Mouse (Mus musculus) forebrain, embryonic 13.5 days (tissue): Measurements from ENCODE around the gene Slc15a5. TPM values are rescaled to one million over a fixed set of nuclear protein-coding genes. Genes with fewer than 3 reads are reported as not detected.

ENCODE experiments used
- ATAC-seq: fragments of 200-750 bp; cut with Nextera tagmentation; 2 replicates; pipeline ENCODE4 v1.8.0; 2017
- H3K27ac ChIP-seq: fragments of 300-500 bp; sonication (generic); 2 replicates; pipeline ENCODE4 v1.5.1; 2015; ENCODE audit warnings: inconsistent platforms, mild to moderate bottlenecking, moderate library complexity
- H3K27me3 ChIP-seq: fragments of 300-500 bp; sonication (generic); 2 replicates; pipeline ENCODE4 v1.6.1; 2015; ENCODE audit warnings: mild to moderate bottlenecking, inconsistent platforms
- H3K36me3 ChIP-seq: fragments of 300-500 bp; sonication (generic); 2 replicates; pipeline ENCODE4 v1.6.1; 2015; ENCODE audit warnings: mild to moderate bottlenecking, inconsistent platforms; ENCODE audit not compliant: poor library complexity, severe bottlenecking
- H3K4me1 ChIP-seq: fragments of 300-500 bp; sonication (generic); 2 replicates; pipeline ENCODE4 v1.6.1; 2015; ENCODE audit warnings: inconsistent platforms
- H3K4me2 ChIP-seq: fragments of 300-500 bp; sonication (generic); 2 replicates; pipeline ENCODE4 v1.6.1; 2015; ENCODE audit warnings: inconsistent platforms, mild to moderate bottlenecking, moderate library complexity
- H3K4me3 ChIP-seq: fragments of 300-500 bp; sonication (generic); 2 replicates; pipeline ENCODE4 v1.5.1; 2015; ENCODE audit warnings: mild to moderate bottlenecking, inconsistent platforms
- H3K9ac ChIP-seq: fragments of 300-500 bp; sonication (generic); 2 replicates; pipeline ENCODE4 v1.6.1; 2015; ENCODE audit warnings: mild to moderate bottlenecking, inconsistent platforms
- H3K9me3 ChIP-seq: fragments of 300-500 bp; sonication (generic); replicated peaks from 2 replicates; pipeline ENCODE4 v1.6.1; 2016; ENCODE audit warnings: inconsistent platforms
- WGBS: fragments of 180-500 bp; shearing (Covaris S2); methylation state at CpG from one replicate; pipeline ENCODE4 v1.1.7; 2015; 5-methylcytosine and 5-hydroxymethylcytosine counted together
- polyA plus RNA-seq: library from polyadenylated mRNA; unstranded; fragments of >200 nt; fragmentation: Nextera tagmentation; extraction: Ambion mirVana; gene quantifications from 2 replicates; pipeline ENCODE4 v1.2.1, GENCODE M21; 2015

Gene Slc15a5
- polyA plus RNA-seq, 1 experiment from 2014 or later = not detected

DNA sequence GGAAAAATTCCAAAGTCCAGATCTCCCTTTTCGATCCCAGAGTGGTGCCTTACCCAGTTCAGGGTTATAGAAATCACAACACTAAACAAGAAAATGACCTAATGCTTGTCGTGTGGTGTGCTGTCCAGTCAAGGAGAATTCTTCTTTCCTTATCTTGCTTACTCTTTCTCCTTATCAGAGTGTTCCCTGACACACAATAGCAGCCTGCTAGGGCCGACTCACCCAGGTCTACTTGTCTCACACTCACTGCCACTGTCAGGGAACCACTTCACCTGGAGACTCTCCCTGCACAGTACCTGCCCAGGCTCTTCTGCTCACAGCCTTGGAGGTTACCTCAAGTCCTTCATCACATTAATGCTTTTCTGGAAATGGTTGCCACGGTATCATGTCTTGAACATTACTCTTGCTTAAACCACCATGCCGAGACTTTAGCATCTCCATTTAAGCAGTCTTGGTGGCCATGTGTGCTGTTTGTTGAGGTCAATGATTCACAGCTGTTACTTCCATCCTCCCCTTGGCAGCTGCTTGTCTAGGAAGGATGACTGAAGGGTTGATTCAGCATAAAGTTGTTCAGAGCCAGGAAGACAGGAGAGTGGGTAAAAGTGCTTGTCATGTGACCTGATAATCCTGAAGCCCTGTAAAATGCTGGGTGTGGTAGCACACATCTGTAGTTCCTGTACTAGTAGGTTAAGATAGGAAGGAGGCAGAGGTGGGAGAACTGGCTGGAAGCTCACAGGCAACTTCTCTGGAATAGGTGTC lies 1.9 kb downstream of the Slc15a5 start:
- no peak for ATAC-seq
- Histone ChIP-seq H3K4me2 (no peak overlapping the region), H3K27me3 (no peaks in the 10 kb centered on the region), H3K4me1 (no peaks in the 10 kb centered on the region), H3K36me3 (no peaks in the 10 kb centered on the region), H3K9me3 (no peaks in the 10 kb centered on the region), H3K9ac (no peak overlapping the region), H3K27ac (no peak overlapping the region), H3K4me3 (no peak overlapping the region)
- 87% methylated on average over 5 of the region's 5 CpGs for WGBS

DNA sequence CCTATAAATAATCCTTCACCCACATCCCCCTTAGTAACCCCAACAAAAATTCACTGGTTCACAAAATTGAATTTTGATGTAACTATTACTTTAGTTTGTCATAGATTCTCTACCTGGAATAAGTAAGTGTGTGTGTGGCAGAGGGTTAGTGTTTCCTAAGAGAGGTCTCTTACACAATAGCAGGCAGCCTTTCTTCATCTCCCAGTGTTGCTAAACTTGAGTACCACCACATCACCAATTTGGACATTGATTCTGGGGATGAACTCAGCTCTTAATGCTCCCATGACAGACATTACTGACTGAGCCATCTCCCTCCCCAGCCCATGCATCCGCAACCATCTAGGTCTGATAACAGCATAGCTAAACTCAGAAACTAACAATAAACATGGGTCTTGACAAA lies 4.0 kb downstream of the Slc15a5 start:
- no peaks in the 10 kb centered on the region for H3K9me3 ChIP-seq
- no peaks in the 10 kb centered on the region for H3K36me3 ChIP-seq
- peaks cover 6% of the 10 kb centered on the region; the same call in 1 of the 2 replicates for H3K4me1 ChIP-seq
- H3K27me3 ChIP-seq = no peaks in the 10 kb centered on the region
- WGBS = 96% methylated on average over 1 of the region's 1 CpGs
- no peak overlapping the region for H3K27ac ChIP-seq
- no peak overlapping the region for H3K9ac ChIP-seq
- H3K4me2 ChIP-seq = no peak overlapping the region
- ATAC-seq = no peak
- H3K4me3 ChIP-seq = no peak overlapping the region

DNA sequence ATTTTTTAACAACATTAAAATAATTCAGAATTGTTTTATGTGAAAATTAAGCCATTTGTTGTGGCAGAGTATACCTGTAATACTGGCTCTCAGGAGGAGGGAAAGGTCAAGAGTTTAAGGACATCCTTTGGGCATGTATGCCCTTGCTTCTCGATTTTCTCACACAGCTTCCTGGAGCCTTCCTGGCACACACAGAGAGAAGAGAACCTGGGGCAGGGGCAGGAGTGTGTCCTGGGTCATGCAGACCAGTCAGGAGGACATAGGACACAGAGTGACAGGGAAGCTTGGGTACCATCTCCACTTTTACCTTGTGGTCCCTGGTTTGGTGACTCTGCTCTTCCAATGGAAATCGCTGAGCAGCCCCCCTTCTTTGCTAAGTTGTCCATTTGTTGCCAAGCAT lies 6.2 kb downstream of the Slc15a5 start:
- Histone ChIP-seq H3K9ac (no peak overlapping the region), H3K27ac (no peak overlapping the region), H3K4me2 (no peak overlapping the region), H3K4me1 (peaks cover 8% of the 10 kb centered on the region; the same call in 1 of the 2 replicates), H3K9me3 (no peaks in the 10 kb centered on the region), H3K27me3 (no peaks in the 10 kb centered on the region), H3K36me3 (no peaks in the 10 kb centered on the region), H3K4me3 (no peak overlapping the region)
- WGBS = 88% methylated on average over 2 of the region's 2 CpGs
- no peak for ATAC-seq

DNA sequence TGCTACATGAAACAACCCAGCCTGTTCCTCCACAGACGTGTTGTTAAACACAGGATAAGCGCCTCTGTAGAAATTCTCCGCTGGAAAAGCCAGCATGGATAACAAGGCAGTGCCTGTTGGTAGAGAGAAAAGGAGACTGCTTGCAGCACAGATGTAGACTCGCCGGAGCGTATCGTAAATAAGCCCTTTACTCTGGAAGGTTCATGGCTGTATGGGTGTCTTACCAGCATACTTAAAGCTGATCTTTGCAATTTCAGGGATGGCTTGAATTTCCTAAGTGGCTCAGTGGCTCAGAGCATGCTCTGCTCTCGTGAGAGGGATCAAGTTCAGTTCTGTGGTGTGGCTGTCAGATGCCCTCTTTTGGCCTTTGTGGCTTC lies 6.8 kb downstream of the Slc15a5 start:
- 71% methylated on average over 8 of the region's 8 CpGs for WGBS
- ATAC-seq = no peak
- Histone ChIP-seq H3K9me3 (no peaks in the 10 kb centered on the region), H3K9ac (no peak overlapping the region), H3K27ac (no peak overlapping the region), H3K4me3 (no peak overlapping the region), H3K4me1 (peaks cover 8% of the 10 kb centered on the region; the same call in 1 of the 2 replicates), H3K4me2 (no peak overlapping the region), H3K27me3 (no peaks in the 10 kb centered on the region), H3K36me3 (no peaks in the 10 kb centered on the region)

DNA sequence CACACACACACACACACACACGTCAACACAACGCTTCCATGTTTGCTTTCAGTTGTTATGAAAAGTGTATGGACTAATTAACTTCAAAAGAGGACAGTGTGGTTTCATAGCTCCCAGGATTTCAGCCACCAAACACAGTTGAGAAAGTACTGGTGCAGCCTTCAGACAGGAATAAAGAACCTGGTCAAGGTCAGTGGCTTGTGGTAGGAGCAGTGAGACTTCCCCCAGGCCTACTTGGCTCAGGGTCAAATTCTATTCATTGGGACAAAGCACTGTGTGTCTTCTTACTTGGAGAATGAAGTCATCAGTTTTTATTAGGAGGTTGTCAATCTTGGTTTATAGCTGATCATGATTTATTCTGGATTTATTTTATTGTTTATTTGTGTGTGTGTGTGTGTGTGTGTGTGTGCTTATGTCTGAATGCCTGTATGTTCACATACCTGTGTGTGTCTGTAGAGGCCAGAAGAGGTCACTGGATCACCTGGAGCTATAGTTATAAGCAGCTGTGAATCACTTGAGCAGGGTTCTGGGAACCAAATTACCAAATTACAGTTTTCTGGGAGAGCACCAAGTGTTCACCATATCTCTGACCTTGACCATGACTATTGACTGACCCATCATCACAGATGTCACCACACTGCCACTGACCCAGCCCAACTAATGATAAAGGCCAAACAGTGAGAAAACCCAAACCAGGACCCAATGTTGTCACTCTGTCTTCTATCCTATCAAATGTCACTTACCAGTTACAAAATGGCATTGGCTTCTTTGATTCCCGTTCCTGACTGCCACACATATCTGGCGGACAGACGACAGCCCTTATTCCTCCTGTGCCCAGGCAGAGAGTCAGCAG lies 7.4 kb downstream of the Slc15a5 start:
- 84% methylated on average over 5 of the region's 5 CpGs for WGBS
- ATAC-seq = no peak
- Histone ChIP-seq H3K4me1 (peaks cover 8% of the 10 kb centered on the region; the same call in 1 of the 2 replicates), H3K27me3 (no peaks in the 10 kb centered on the region), H3K9me3 (no peaks in the 10 kb centered on the region), H3K4me3 (no peak overlapping the region), H3K4me2 (no peak overlapping the region), H3K27ac (no peak overlapping the region), H3K9ac (no peak overlapping the region), H3K36me3 (no peaks in the 10 kb centered on the region)

DNA sequence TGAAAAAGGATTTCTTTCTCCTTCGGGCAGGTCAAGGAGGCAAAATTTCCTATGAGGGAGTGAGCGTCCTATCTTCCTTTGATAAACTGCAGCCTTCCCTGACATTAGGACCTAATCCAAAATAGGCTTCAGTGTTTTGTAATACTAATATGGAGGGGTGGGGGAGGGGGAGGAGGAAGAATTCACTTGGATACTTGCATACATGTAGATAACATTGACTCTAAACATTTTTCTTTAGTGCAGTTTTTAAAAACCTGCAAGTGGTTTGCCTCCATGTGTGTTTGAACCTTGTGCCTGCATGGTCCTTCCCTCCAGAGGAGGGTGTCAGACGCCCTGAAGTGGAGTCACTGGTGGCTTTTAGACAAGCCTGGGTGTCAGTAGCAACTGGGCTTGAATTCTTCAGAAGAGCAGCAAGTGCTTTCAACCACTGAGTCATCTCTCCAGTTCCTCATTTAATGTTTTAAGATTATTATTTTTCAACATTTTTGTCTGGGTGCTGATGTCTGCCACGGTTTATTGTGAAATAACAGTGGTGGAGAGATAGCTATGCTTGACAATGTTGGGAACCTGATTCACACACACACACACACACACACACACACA lies 8.1 kb downstream of the Slc15a5 start:
- WGBS = 38% methylated on average over 4 of the region's 4 CpGs
- Histone ChIP-seq H3K9ac (no peak overlapping the region), H3K4me3 (no peak overlapping the region), H3K4me1 (peaks cover 8% of the 10 kb centered on the region; the same call in 1 of the 2 replicates), H3K4me2 (no peak overlapping the region), H3K9me3 (no peaks in the 10 kb centered on the region), H3K27me3 (no peaks in the 10 kb centered on the region), H3K27ac (no peak overlapping the region), H3K36me3 (no peaks in the 10 kb centered on the region)
- no peak for ATAC-seq

DNA sequence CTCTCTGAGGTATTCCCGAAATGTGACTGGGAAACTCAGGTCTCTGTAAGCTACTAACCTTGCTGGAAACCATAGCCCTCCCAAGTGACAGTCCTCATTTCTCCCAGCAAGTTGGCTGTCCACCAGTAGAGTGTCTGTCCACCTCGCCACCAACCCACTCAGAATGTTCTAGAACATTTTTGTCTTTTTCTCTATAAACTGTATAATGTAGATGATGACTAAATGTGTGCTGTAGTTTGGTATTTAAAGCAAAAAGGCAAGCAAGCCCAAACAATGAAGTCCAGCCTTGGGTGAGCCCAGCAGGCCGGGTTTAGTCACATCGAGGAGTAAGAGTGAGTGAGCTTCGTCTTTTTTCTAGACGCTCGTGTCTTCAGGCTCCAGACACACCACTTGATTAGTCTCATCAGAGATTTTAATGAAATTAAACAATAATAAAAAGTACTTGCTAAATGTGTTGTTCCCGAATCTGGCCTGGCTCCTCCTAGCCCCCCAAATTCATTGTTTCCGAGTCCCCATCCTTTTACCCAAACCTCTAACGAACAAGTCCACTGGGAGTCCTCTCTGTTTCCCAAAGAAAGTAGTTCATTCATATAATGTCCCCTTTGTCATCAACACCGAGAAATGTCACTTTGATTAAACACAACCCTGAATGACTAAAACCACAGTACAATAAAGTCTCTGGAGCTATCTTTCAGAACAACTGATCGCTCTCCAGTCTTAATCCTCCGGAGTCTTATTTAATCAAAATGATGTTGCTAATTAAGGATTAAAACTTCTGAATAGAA lies 8.8 kb downstream of the Slc15a5 start:
- Histone ChIP-seq H3K9me3 (no peaks in the 10 kb centered on the region), H3K4me2 (no peak overlapping the region), H3K9ac (no peak overlapping the region), H3K27me3 (no peaks in the 10 kb centered on the region), H3K4me3 (no peak overlapping the region), H3K27ac (no peak overlapping the region), H3K4me1 (peaks cover 8% of the 10 kb centered on the region; the same call in 1 of the 2 replicates), H3K36me3 (no peaks in the 10 kb centered on the region)
- no peak for ATAC-seq
- WGBS = 25% methylated on average over 13 of the region's 13 CpGs

DNA sequence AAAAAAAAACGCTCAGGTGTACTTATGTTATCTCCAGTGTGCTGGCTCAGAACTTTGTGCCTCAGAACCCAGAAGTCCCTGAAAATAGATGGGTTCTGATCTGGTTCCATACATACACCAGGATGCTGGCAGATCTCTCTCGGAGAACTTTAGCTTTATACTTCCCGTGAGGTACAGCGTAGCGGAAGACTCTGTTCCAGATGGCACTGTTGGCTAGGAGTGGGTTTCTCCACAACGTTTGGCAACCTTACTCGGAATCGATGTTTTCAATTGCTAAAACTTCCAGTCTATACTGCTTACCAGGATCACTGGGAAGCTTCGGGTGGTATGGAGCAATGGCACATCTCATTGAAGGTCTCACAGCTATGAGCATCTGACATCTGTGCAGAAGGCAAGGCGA lies 9.8 kb downstream of the Slc15a5 start:
- Histone ChIP-seq H3K9me3 (no peaks in the 10 kb centered on the region), H3K27me3 (no peaks in the 10 kb centered on the region), H3K4me2 (no peak overlapping the region), H3K27ac (no peak overlapping the region), H3K9ac (no peak overlapping the region), H3K36me3 (no peaks in the 10 kb centered on the region), H3K4me3 (no peak overlapping the region), H3K4me1 (peaks cover 8% of the 10 kb centered on the region; the same call in 1 of the 2 replicates)
- WGBS = 91% methylated on average over 10 of the region's 10 CpGs
- peak; percentile 50; the same call in 1 of the 2 replicates for ATAC-seq

DNA sequence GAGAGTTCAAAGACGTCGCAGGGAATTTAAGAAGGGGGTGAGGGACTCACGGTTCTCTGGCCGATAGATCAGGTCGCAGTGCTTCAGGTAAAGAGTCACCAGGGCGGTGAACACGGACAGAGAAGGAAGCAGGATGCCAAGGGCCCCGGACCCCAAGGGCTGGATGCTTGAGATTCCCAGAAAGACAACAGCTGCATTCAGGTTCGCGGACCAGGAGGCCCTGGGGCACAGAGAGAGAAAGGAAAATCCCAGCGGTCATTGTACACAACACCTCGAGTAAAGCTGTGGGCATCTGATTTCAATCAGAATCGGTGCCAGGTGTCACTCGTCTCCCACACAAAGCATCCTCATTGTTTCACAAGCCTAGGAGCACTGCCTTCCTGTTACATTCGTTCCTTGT lies 24.1 kb downstream of the Slc15a5 start:
- no peak for ATAC-seq
- H3K27ac ChIP-seq = no peak overlapping the region
- H3K9me3 ChIP-seq = no peaks in the 10 kb centered on the region
- H3K36me3 ChIP-seq = no peaks in the 10 kb centered on the region
- 25% methylated on average over 15 of the region's 15 CpGs for WGBS
- no peak overlapping the region for H3K9ac ChIP-seq
- no peaks in the 10 kb centered on the region for H3K27me3 ChIP-seq
- no peak overlapping the region for H3K4me3 ChIP-seq
- peaks cover 4% of the 10 kb centered on the region; the same call in 1 of the 2 replicates for H3K4me1 ChIP-seq
- H3K4me2 ChIP-seq = no peak overlapping the region

DNA sequence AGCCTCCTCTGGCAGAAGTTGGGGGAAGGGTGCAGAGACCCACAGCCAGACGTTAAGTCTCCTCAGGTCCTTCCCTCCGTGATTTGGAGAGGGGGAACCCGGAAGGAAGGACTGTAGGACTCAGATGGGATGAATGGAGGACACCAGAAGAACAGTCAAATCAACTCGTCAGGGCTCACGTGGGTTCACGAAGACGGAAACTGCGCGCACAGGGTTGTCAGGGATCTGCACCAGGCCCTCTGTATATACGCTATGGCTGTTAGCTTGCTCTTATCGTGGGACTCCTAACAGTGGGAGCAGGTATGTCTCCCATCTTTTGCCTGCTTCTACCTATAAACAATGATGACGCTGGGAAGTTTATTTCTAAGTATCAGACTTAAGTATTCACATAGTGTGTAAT lies 24.8 kb downstream of the Slc15a5 start:
- 87% methylated on average over 12 of the region's 12 CpGs for WGBS
- Histone ChIP-seq H3K9ac (no peak overlapping the region), H3K27ac (no peak overlapping the region), H3K4me1 (peaks cover 4% of the 10 kb centered on the region; the same call in 1 of the 2 replicates), H3K4me2 (no peak overlapping the region), H3K27me3 (no peaks in the 10 kb centered on the region), H3K36me3 (no peaks in the 10 kb centered on the region), H3K9me3 (no peaks in the 10 kb centered on the region), H3K4me3 (no peak overlapping the region)
- no peak for ATAC-seq

DNA sequence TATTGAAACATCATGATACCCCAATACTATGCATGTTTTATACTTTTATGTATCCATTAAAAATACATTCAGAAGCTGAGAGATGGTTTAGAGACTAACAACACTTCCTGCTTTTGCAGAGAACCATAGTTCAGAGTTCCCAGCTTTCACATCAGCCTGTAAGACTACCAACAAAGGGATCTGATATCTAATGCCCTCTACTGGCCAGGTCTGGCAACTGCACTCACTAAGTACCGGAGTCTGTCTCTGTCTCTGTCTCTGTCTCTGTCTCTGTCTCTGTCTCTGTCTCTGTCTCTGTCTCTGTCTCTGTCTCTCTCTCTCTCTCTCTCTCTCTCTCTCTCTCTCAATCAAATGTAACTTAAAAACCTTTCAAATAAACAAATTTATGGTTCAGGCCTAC lies 25.6 kb downstream of the Slc15a5 start:
- no peaks in the 10 kb centered on the region for H3K27me3 ChIP-seq
- no peak overlapping the region for H3K4me3 ChIP-seq
- WGBS = 79% methylated on average over 1 of the region's 1 CpGs
- no peaks in the 10 kb centered on the region for H3K36me3 ChIP-seq
- H3K27ac ChIP-seq = no peak overlapping the region
- H3K9me3 ChIP-seq = no peaks in the 10 kb centered on the region
- peaks cover 4% of the 10 kb centered on the region; the same call in 1 of the 2 replicates for H3K4me1 ChIP-seq
- ATAC-seq = no peak
- H3K9ac ChIP-seq = no peak overlapping the region
- no peak overlapping the region for H3K4me2 ChIP-seq
